Mouse (Mus musculus) liver, postnatal 0 days (tissue): ENCODE data around the gene Kirrel3. TPM values are rescaled to one million over a fixed set of nuclear protein-coding genes. Genes with fewer than 3 reads are reported as not detected.

Source experiments
- ATAC-seq: fragments of 200-750 bp; cut with Nextera tagmentation; 2 replicates; pipeline ENCODE4 v1.8.0; 2017; ENCODE audit warnings: mild to moderate bottlenecking, moderate library complexity
- DNase-seq: peaks from one replicate; pipeline ENCODE4 v3.0.0-alpha.2; 2016
- H3K27ac ChIP-seq: fragments of 300-500 bp; sonication (generic); 2 replicates; pipeline ENCODE4 v1.5.1; 2014; ENCODE audit warnings: antibody characterized with exemption, moderate library complexity, mild to moderate bottlenecking, low read depth
- H3K27me3 ChIP-seq: fragments of 300-500 bp; sonication (generic); 2 replicates; pipeline ENCODE4 v1.6.1; 2014; ENCODE audit warnings: low read length, control low read depth, mixed read lengths; ENCODE audit not compliant: insufficient read depth
- H3K36me3 ChIP-seq: fragments of 300-500 bp; sonication (generic); replicated peaks from 2 replicates; pipeline ENCODE4 v1.6.1; 2014; ENCODE audit warnings: mild to moderate bottlenecking, control low read depth, low read length, moderate library complexity, mixed read lengths; ENCODE audit not compliant: insufficient read depth
- H3K4me1 ChIP-seq: fragments of 300-500 bp; sonication (generic); 2 replicates; pipeline ENCODE4 v1.6.1; 2014; ENCODE audit warnings: antibody characterized with exemption, mild to moderate bottlenecking, control low read depth; ENCODE audit not compliant: insufficient read depth
- H3K4me2 ChIP-seq: fragments of 300-500 bp; sonication (generic); 2 replicates; pipeline ENCODE4 v1.6.1; 2014; ENCODE audit warnings: low read depth, mild to moderate bottlenecking, low read length, moderate library complexity, mixed read lengths
- H3K4me3 ChIP-seq: fragments of 300-500 bp; sonication (generic); 2 replicates; pipeline ENCODE4 v1.5.1; 2014; ENCODE audit warnings: low read depth, low read length
- H3K9ac ChIP-seq: fragments of 300-500 bp; sonication (generic); replicated peaks from 2 replicates; pipeline ENCODE4 v1.6.1; 2014; ENCODE audit warnings: mild to moderate bottlenecking, moderate library complexity
- H3K9me3 ChIP-seq: fragments of 300-500 bp; sonication (generic); 2 replicates; pipeline ENCODE4 v1.6.1; 2016; ENCODE audit warnings: mild to moderate bottlenecking, control low read depth, low read length, mixed read lengths
- CTCF ChIP-seq: sonication (generic); IDR thresholded peaks from 2 replicates; pipeline ENCODE4 v1.5.1; 2016; ENCODE audit warnings: antibody characterized with exemption, low read depth
- EP300 ChIP-seq: IDR thresholded peaks from 2 replicates; pipeline ENCODE4 v1.6.1; 2016; ENCODE audit warnings: antibody characterized with exemption, low read depth, mild to moderate bottlenecking
- WGBS: fragments of 180-500 bp; shearing (Covaris S2); extraction: QIAGEN DNeasy Blood & Tissue Kit; methylation state at CpG from one replicate; pipeline ENCODE4 v1.1.7; 2014; ENCODE audit not compliant: insufficient replicate concordance; 5-methylcytosine and 5-hydroxymethylcytosine counted together
- polyA plus RNA-seq: library from polyadenylated mRNA; unstranded; fragments of >200 nt; fragmentation: Nextera tagmentation; extraction: Ambion mirVana; gene quantifications from 2 replicates; pipeline ENCODE4 v1.2.1, GENCODE M21; 2015

Kirrel3 gene
- polyA plus RNA-seq, 1 experiment from 2014 or later = 0.07 TPM

DNA sequence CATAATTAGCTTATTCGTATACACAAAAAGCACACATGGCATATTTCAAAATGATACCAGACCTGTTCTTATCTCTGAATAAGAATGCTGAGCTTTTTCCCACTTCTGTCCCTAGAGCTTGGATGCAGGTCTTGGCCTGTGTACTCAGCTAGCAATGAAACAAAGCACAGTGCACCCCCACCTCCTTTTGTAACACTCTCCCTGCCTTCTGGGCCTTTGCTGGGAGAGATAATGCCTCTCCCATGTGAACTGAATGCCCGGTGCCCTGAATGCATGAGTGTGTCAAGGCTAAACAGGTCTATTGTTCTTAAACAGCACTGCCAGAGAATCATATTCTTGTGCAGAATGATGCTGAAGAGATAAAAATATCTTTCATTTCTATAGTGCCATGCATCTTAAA, 2.5 kb upstream of the Kirrel3 start:
- no peaks in the 10 kb centered on the region for H3K9me3 ChIP-seq
- no peaks in the 10 kb centered on the region for H3K36me3 ChIP-seq
- no peak overlapping the region for H3K4me3 ChIP-seq
- H3K27ac ChIP-seq = no peak overlapping the region
- H3K27me3 ChIP-seq = peaks cover 36% of the 10 kb centered on the region
- TF ChIP-seq CTCF (no peak), EP300 (no peak)
- ATAC-seq (no peak), DNase-seq (no peak)
- H3K4me1 ChIP-seq = no peaks in the 10 kb centered on the region
- WGBS = 63% methylated on average over 2 of the region's 2 CpGs
- no peak overlapping the region for H3K9ac ChIP-seq
- H3K4me2 ChIP-seq = no peak overlapping the region

DNA sequence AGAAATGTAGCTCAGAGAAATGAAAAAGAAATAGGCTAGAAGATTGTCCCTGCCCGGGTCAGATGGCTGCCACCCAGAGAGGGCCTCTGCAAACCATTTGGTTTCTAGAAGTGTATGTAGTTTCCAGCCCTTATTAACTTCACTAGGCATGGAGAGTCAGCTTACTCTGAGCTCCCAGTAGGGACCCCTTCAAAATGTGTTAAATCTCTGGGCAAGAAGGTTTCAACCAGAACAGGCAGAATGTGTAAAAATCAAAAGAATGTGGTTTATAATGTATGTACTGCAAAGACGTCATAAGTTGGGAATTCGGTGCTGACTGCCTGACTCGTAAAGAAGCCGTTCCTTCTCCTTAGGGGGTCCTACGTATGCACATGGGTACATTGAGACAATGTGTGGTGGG, 1.0 kb upstream of the Kirrel3 start:
- 58% methylated on average over 6 of the region's 6 CpGs for WGBS
- no peaks in the 10 kb centered on the region for H3K9me3 ChIP-seq
- H3K27ac ChIP-seq = no peak overlapping the region
- no peaks in the 10 kb centered on the region; the same call in 1 of the 2 replicates for H3K4me1 ChIP-seq
- TF ChIP-seq EP300 = no peak
- no peak for TF ChIP-seq CTCF
- H3K4me3 ChIP-seq = no peak overlapping the region
- no peak overlapping the region for H3K4me2 ChIP-seq
- no peak for ATAC-seq
- H3K36me3 ChIP-seq = no peaks in the 10 kb centered on the region
- no peak overlapping the region for H3K9ac ChIP-seq
- DNase-seq = no peak
- peaks cover 51% of the 10 kb centered on the region for H3K27me3 ChIP-seq

DNA sequence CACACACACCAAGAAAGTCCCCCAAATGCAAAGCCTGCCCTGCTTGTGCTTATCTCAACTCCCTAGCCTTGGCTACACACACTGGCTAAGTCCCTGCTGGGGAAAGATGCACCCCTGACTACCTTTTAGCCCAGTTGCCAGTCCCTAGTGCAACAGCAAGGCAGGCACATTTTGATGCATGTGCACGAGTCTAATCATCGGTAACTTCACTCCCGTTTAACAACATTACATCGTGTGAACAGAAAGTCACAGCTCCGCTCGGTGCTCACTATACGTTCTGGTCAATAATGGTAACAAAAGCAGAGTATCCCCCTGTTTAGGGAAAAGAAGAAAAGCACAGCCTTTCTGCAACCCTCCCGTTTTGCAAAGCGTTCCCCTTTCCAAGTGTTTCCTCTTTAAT, 2.6 kb downstream of the Kirrel3 start:
- Histone ChIP-seq H3K4me3 (peak overlapping the region; percentile 46), H3K9ac (no peak overlapping the region), H3K27ac (no peak overlapping the region), H3K9me3 (no peaks in the 10 kb centered on the region), H3K36me3 (no peaks in the 10 kb centered on the region), H3K4me2 (peak overlapping the region; percentile 76), H3K27me3 (peaks cover 71% of the 10 kb centered on the region), H3K4me1 (no peaks in the 10 kb centered on the region; the same call in 1 of the 2 replicates)
- under 1% methylated on average over 9 of the region's 9 CpGs for WGBS
- no peak for DNase-seq
- no peak for ATAC-seq
- no peak for TF ChIP-seq CTCF
- TF ChIP-seq EP300 = no peak

DNA sequence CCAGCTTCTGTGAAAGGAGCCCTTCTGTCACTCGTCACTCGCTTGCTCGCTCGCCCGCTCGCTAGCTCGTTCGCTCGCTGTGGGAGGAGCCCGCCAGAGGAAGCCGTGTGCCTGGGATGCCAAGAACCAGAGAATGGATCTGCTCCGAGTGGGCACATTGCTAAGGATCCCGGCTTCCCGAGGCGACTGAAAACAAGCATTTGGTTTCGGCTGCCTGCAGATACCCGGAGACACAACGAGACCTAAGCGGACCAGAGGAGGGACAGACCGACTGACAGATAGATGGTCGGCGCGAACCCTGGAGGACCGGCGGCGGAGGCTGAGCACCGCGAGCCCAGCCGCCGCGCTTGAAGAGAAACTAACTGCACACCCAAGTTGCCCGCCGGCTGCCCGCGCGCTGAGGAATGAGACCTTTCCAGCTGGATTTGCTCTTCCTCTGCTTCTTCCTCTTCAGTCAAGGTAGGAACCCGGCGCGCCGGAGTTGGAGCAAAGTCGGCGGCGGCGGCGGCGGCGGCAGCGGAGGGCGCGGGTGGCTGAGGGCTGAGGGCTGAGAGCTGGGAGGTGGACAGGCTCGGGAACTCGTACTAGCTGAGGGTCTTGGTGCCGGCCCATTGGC, 3.1 kb downstream of the Kirrel3 start:
- Histone ChIP-seq H3K4me2 (peak overlapping the region; percentile 76), H3K27ac (no peak overlapping the region), H3K4me3 (peak overlapping the region; percentile 46), H3K9me3 (no peaks in the 10 kb centered on the region), H3K27me3 (peaks cover 71% of the 10 kb centered on the region), H3K9ac (no peak overlapping the region), H3K4me1 (no peaks in the 10 kb centered on the region; the same call in 1 of the 2 replicates), H3K36me3 (no peaks in the 10 kb centered on the region)
- ATAC-seq = no peak
- TF ChIP-seq EP300 (no peak), CTCF (no peak)
- peak; percentile 17 for DNase-seq
- WGBS = under 1% methylated on average over 51 of the region's 53 CpGs

DNA sequence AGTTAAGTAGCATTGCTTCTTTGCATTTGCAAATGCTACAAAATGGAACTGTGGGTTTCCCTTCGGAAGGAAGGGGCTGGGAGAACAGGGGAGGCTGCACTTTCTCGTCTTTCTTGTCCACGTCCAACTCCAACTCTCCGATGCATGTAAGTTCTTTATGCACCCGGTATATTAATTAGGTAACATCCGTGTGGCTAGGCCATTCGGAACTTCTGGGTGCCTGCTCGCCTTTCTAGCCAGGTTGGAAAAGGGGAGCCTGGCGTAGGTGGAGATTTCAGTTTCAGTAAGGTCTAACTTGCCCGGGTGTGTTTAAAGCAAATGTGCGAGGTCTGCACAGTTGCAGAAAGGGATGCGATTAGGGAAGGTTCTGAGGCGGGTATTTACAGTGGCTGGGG, 3.6 kb downstream of the Kirrel3 start:
- no peak overlapping the region for H3K9ac ChIP-seq
- peak overlapping the region; percentile 46 for H3K4me3 ChIP-seq
- H3K36me3 ChIP-seq = no peaks in the 10 kb centered on the region
- no peaks in the 10 kb centered on the region; the same call in 1 of the 2 replicates for H3K4me1 ChIP-seq
- no peaks in the 10 kb centered on the region for H3K9me3 ChIP-seq
- WGBS = 2% methylated on average over 13 of the region's 13 CpGs
- H3K4me2 ChIP-seq = peak overlapping the region; percentile 76
- ATAC-seq = no peak
- peaks cover 70% of the 10 kb centered on the region for H3K27me3 ChIP-seq
- no peak for TF ChIP-seq EP300
- no peak for TF ChIP-seq CTCF
- no peak for DNase-seq
- no peak overlapping the region for H3K27ac ChIP-seq

DNA sequence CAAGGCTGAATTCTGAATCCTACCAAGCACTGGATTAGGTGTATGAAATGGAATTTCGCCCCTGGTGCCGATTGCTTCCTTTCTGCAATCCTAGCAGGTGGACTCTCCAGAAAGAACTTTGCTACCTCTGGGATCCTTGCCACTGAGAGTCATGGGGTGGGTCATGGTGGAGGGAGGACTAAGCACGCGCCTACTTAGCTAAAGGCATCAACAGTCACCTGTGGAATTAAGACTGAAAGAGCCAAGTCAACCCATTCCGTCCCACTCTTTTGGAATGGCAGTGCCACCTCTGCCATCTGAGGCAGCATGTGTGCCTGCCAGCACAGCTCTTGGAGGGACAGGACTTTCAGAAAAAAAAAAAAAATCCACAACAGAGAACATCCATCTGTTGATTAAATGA, 4.1 kb downstream of the Kirrel3 start:
- Histone ChIP-seq H3K27ac (no peak overlapping the region), H3K4me3 (no peak overlapping the region), H3K36me3 (no peaks in the 10 kb centered on the region), H3K9me3 (no peaks in the 10 kb centered on the region), H3K4me1 (no peaks in the 10 kb centered on the region; the same call in 1 of the 2 replicates), H3K4me2 (no peak overlapping the region; the same call in 1 of the 2 replicates), H3K9ac (no peak overlapping the region), H3K27me3 (peaks cover 66% of the 10 kb centered on the region)
- WGBS = 29% methylated on average over 5 of the region's 5 CpGs
- DNase-seq = no peak
- TF ChIP-seq EP300 (no peak), CTCF (no peak)
- ATAC-seq = no peak

DNA sequence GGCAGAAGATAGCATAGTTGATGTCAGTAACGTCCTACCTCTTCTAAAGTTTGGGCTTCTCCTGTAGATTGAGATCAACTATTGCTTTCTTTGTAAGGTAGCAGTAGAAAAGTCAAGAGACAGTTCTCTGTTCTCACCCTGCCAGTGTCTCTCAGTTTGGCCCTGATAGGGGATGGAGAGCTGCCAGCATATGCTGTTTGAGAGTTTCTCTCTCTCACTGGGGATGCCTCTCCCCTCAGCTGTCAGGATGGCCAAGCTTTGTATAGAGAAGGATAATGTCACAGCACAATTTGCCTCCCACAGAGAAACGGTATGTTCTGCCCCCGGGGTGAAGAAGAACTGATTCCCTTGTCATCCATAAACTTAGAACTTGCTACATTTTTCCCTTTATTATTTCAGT, 6.4 kb downstream of the Kirrel3 start:
- H3K36me3 ChIP-seq = no peaks in the 10 kb centered on the region
- ATAC-seq (no peak), DNase-seq (no peak)
- H3K9ac ChIP-seq = no peak overlapping the region
- no peak overlapping the region for H3K4me3 ChIP-seq
- H3K9me3 ChIP-seq = no peaks in the 10 kb centered on the region
- H3K4me1 ChIP-seq = no peaks in the 10 kb centered on the region; the same call in 1 of the 2 replicates
- TF ChIP-seq EP300 (no peak), CTCF (no peak)
- peaks cover 45% of the 10 kb centered on the region for H3K27me3 ChIP-seq
- H3K27ac ChIP-seq = no peak overlapping the region
- no peak overlapping the region for H3K4me2 ChIP-seq
- WGBS = 58% methylated on average over 3 of the region's 3 CpGs
